Mouse (Mus musculus): ENCODE measurements around the gene Pip4k2a. TPM values are rescaled to one million over a fixed set of nuclear protein-coding genes. Genes with fewer than 3 reads are reported as not detected.

Pip4k2a gene
- polyA plus RNA-seq, 1 experiment from 2014 or later: 12.5 TPM

DNA sequence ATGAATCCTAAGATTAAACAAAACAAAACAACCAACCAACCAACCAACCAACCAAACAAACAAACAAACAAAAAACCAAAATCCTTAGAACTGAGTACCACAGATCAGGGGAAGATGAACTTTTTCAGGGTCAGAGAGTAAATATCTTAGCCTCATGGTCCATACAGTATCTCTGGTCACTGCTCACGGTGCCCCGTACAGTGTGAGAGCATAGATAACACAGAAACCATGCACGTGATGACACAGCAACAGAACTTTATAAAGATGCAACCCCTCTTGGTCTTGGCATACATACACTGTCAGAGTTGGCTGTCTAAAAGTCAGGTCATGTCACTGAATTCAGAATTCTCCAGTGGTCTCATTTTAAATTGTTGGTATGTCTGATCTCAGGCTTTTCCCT, 126.8 kb downstream of the Pip4k2a start:
- 92% methylated on average over 3 of the region's 3 CpGs for WGBS
- Histone ChIP-seq H3K4me1 (replicated peaks) (no peaks in the 10 kb centered on the region), H3K4me2 (no peak overlapping the region), H3K4me3 (no peak overlapping the region), H3K9ac (no peak overlapping the region), H3K27ac (replicated peaks) (no peak overlapping the region), H3K36me3 (no peaks in the 10 kb centered on the region), H3K9me3 (no peaks in the 10 kb centered on the region), H3K27me3 (no peaks in the 10 kb centered on the region)
- no peak for ATAC-seq (ENCODE audit: low FRiP score, low read depth)

DNA sequence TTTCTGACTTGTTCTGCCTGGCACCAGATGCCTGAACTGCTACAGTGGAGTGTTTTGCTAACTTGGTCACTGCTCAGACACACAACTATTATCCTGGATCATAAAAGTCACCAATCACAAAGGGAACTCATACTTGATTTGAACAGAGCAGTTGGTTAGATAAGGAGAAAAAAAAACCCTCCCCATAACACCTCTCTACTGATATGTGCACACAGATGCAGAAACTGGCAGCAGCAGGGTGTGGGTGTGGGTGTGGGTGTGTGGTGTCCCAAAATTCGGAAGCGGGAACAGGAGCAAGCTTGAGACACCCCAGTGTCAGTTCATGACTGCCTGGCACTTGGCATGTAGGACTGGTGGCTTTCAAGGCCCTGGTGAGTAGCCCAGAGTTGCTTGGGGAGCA, 130.9 kb downstream of the Pip4k2a start:
- H3K27ac ChIP-seq (replicated peaks): no peak overlapping the region
- H3K36me3 ChIP-seq: no peaks in the 10 kb centered on the region
- H3K4me2 ChIP-seq: no peak overlapping the region
- 95% methylated on average over 2 of the region's 2 CpGs for WGBS
- H3K9ac ChIP-seq: no peak overlapping the region
- H3K9me3 ChIP-seq: no peaks in the 10 kb centered on the region
- H3K4me3 ChIP-seq: no peak overlapping the region
- no peaks in the 10 kb centered on the region for H3K4me1 ChIP-seq (replicated peaks)
- H3K27me3 ChIP-seq: no peaks in the 10 kb centered on the region
- no peak for ATAC-seq (ENCODE audit: low FRiP score, low read depth)

DNA sequence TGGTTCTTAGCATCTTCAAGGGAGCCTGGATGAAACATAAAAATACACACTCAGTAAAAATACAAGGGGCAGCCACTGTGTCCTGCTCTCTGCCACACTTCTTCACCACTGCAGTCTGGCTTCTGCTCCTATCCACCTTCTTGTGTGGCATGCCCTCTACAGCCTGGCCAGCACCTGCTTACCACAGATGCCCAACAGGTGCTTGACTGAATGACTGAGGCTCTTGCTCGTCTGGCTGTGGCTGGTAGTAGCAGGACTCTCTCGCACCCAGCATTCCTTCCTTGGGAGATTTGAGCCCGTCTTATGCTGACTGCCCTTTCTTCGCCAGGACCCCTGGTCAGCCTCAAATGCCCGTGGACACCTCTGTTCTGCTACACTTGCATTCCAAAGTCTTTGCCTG, 133.2 kb downstream of the Pip4k2a start:
- Histone ChIP-seq H3K36me3 (no peaks in the 10 kb centered on the region), H3K27ac (replicated peaks) (no peak overlapping the region), H3K4me1 (replicated peaks) (peaks cover 9% of the 10 kb centered on the region; the same call in 1 of the 2 replicates), H3K4me2 (no peak overlapping the region), H3K27me3 (no peaks in the 10 kb centered on the region), H3K9ac (no peak overlapping the region), H3K4me3 (no peak overlapping the region), H3K9me3 (no peaks in the 10 kb centered on the region)
- no peak for ATAC-seq (ENCODE audit: low FRiP score, low read depth)
- WGBS: 84% methylated on average over 5 of the region's 5 CpGs

DNA sequence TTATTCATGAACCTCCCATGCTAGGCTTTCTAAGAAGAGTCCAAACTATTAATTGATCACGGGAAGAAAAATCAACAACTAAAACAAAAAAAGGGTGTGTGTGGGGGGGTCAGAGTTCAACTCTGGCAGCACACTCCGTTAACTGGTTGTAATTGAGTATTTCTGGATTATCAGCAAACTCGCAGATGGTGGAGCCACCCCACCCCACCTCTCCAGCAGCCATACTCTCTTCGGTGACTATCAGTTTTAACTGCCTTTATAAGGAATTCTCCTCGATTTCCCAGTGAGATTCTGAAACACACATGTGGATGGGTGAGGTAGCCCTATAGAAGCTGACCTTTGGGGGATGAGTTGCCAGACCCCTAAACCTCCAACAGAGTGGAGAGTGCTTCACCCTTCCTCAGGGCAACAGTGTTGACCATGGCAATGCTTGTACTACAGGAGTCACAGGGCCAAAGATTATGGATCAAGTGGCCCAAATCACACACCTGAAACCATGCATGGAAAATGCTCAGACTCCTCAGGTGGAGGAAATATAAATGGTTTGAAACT, 136.2 kb downstream of the Pip4k2a start:
- Histone ChIP-seq H3K4me3 (no peak overlapping the region), H3K27me3 (no peaks in the 10 kb centered on the region), H3K4me2 (no peak overlapping the region), H3K4me1 (replicated peaks) (peaks cover 9% of the 10 kb centered on the region; the same call in 1 of the 2 replicates), H3K9ac (no peak overlapping the region), H3K36me3 (no peaks in the 10 kb centered on the region), H3K9me3 (no peaks in the 10 kb centered on the region), H3K27ac (replicated peaks) (no peak overlapping the region)
- ATAC-seq (ENCODE audit: low FRiP score, low read depth): no peak
- WGBS: 88% methylated on average over 5 of the region's 5 CpGs

DNA sequence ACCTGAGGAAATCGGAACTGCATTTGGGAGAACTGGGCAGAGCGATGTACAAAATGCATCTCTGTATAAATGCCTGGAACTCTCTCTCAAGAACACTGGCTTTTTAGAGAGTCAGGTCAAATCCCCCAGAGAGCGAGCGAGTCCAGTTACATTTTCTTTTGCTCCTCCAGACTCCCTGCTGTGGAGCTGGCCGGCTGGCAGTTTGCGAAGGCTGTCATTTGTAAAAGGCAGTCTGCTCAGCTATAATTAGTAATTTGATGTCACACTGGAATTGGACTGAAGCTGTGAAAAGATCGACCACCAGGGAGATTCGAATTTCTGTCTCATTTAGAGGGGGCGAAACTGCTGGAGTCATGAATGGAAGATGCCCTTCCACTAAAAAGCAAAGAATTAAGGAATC, 137.2 kb downstream of the Pip4k2a start:
- no peak for ATAC-seq (ENCODE audit: low FRiP score, low read depth)
- Histone ChIP-seq H3K9me3 (no peaks in the 10 kb centered on the region), H3K27ac (replicated peaks) (no peak overlapping the region), H3K4me1 (replicated peaks) (peaks cover 9% of the 10 kb centered on the region; the same call in 1 of the 2 replicates), H3K4me3 (no peak overlapping the region), H3K27me3 (no peaks in the 10 kb centered on the region), H3K36me3 (no peaks in the 10 kb centered on the region), H3K9ac (no peak overlapping the region), H3K4me2 (no peak overlapping the region)
- 21% methylated on average over 9 of the region's 9 CpGs for WGBS

GRCm38 (mm10) chr2:18857952-18858351, 140.0 kb downstream of the Pip4k2a start:
- 88% methylated on average over 3 of the region's 3 CpGs for WGBS
- H3K27me3 ChIP-seq: no peaks in the 10 kb centered on the region

GRCm38 (mm10) chr2:18856461-18856860, 141.5 kb downstream of the Pip4k2a start:
- Histone ChIP-seq H3K9me3 (no peaks in the 10 kb centered on the region), H3K27ac (replicated peaks) (no peak overlapping the region), H3K4me1 (replicated peaks) (peaks cover 9% of the 10 kb centered on the region; the same call in 1 of the 2 replicates), H3K27me3 (no peaks in the 10 kb centered on the region), H3K4me2 (no peak overlapping the region), H3K36me3 (no peaks in the 10 kb centered on the region), H3K9ac (no peak overlapping the region), H3K4me3 (no peak overlapping the region)
- no peak for ATAC-seq (ENCODE audit: low FRiP score, low read depth)
- 45% methylated on average over 13 of the region's 13 CpGs for WGBS

More at GRCm38 (mm10) chr2:18857952-18858351, 140.0 kb downstream of the Pip4k2a start:
- H3K36me3 ChIP-seq: no peaks in the 10 kb centered on the region
- H3K27ac ChIP-seq (replicated peaks): no peak overlapping the region
- no peak overlapping the region for H3K4me2 ChIP-seq
- ATAC-seq (ENCODE audit: low FRiP score, low read depth): no peak
- no peaks in the 10 kb centered on the region for H3K9me3 ChIP-seq
- no peak overlapping the region for H3K4me3 ChIP-seq
- no peak overlapping the region for H3K9ac ChIP-seq
- peaks cover 9% of the 10 kb centered on the region; the same call in 1 of the 2 replicates for H3K4me1 ChIP-seq (replicated peaks)

DNA sequence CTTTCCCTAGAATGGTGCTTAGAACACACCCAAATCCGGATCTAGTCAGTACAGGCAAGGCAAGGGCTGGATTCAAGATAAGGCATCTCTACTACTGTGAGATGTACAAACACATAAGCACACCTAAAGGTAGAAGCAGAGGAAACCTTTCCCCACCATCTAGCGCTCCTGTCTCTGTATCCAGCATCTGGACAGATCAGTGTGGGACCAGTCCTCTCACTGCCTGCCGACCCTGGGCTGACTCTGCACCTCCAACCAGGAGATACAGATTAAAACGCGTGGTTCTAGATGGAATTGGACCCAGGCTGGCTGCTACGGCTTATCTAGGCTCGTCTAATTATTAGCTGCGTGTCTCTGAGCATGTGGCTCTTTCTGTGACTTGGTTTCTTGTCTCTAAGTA, 142.7 kb downstream of the Pip4k2a start:
- WGBS: 82% methylated on average over 8 of the region's 8 CpGs
- H3K9ac ChIP-seq: no peak overlapping the region
- no peak overlapping the region for H3K4me3 ChIP-seq
- H3K36me3 ChIP-seq: no peaks in the 10 kb centered on the region
- no peaks in the 10 kb centered on the region for H3K4me1 ChIP-seq (replicated peaks)
- no peaks in the 10 kb centered on the region for H3K9me3 ChIP-seq
- ATAC-seq (ENCODE audit: low FRiP score, low read depth): no peak
- H3K27ac ChIP-seq (replicated peaks): no peak overlapping the region
- H3K4me2 ChIP-seq: no peak overlapping the region
- H3K27me3 ChIP-seq: no peaks in the 10 kb centered on the region

- H3K9ac ChIP-seq: no peak overlapping the region
- H3K36me3 ChIP-seq: no peaks in the 10 kb centered on the region
- H3K4me3 ChIP-seq: no peak overlapping the region
- no peak overlapping the region for H3K27ac ChIP-seq (replicated peaks)
- no peak for ATAC-seq (ENCODE audit: low FRiP score, low read depth)
- WGBS: 84% methylated on average over 5 of the region's 5 CpGs
- H3K9me3 ChIP-seq: no peaks in the 10 kb centered on the region
- H3K4me1 ChIP-seq (replicated peaks): no peaks in the 10 kb centered on the region
- H3K27me3 ChIP-seq: no peaks in the 10 kb centered on the region
- no peak overlapping the region for H3K4me2 ChIP-seq
These were observed 144.6 kb downstream of the Pip4k2a start for GRCm38 (mm10) chr2:18853345-18853744.

- Histone ChIP-seq H3K4me3 (no peak overlapping the region), H3K36me3 (no peaks in the 10 kb centered on the region; the same call in 1 of the 2 replicates), H3K27ac (replicated peaks) (no peak overlapping the region), H3K4me1 (replicated peaks) (no peaks in the 10 kb centered on the region), H3K27me3 (no peaks in the 10 kb centered on the region), H3K4me2 (no peak overlapping the region), H3K9ac (no peak overlapping the region), H3K9me3 (no peaks in the 10 kb centered on the region)
- WGBS: 42% methylated on average over 8 of the region's 8 CpGs
- ATAC-seq (ENCODE audit: low FRiP score, low read depth): no peak
These were observed 147.3 kb downstream of the Pip4k2a start for GRCm38 (mm10) chr2:18850657-18851056.

GRCm38 (mm10) chr2:18848074-18848629, 149.8 kb downstream of the Pip4k2a start:
- no peak overlapping the region for H3K4me3 ChIP-seq
- WGBS: 58% methylated on average over 5 of the region's 5 CpGs
- H3K36me3 ChIP-seq: no peaks in the 10 kb centered on the region; the same call in 1 of the 2 replicates
- no peaks in the 10 kb centered on the region for H3K27me3 ChIP-seq
- no peak overlapping the region for H3K27ac ChIP-seq (replicated peaks)
- no peak overlapping the region for H3K4me2 ChIP-seq
- ATAC-seq (ENCODE audit: low FRiP score, low read depth): no peak
- no peaks in the 10 kb centered on the region for H3K4me1 ChIP-seq (replicated peaks)
- H3K9ac ChIP-seq: no peak overlapping the region
- H3K9me3 ChIP-seq: no peaks in the 10 kb centered on the region

DNA sequence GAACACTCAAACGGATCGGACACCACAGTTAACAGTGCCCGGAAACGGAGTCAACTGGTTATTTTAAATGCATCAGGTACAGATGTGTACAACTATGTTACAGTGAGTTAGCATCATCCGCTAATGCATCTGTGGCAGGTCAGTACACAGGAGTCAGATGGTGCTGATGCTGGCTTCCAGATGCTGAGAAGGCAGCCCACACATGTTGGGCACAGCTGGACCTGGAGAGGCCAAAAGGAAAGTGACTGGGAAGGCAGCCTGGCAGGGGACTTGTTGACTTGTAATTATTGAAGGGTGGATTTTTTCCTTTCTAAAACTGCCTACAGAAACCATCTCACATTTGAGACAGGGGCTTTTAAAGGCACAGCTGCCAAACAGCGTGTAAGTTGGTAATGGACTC, 155.4 kb downstream of the Pip4k2a start:
- no peak for ATAC-seq (ENCODE audit: low FRiP score, low read depth)
- no peaks in the 10 kb centered on the region for H3K27me3 ChIP-seq
- no peak overlapping the region for H3K27ac ChIP-seq (replicated peaks)
- no peaks in the 10 kb centered on the region for H3K9me3 ChIP-seq
- H3K36me3 ChIP-seq: no peaks in the 10 kb centered on the region; the same call in 1 of the 2 replicates
- H3K4me1 ChIP-seq (replicated peaks): no peaks in the 10 kb centered on the region
- H3K4me2 ChIP-seq: no peak overlapping the region
- WGBS: 93% methylated on average over 6 of the region's 6 CpGs
- H3K4me3 ChIP-seq: no peak overlapping the region
- no peak overlapping the region for H3K9ac ChIP-seq

DNA sequence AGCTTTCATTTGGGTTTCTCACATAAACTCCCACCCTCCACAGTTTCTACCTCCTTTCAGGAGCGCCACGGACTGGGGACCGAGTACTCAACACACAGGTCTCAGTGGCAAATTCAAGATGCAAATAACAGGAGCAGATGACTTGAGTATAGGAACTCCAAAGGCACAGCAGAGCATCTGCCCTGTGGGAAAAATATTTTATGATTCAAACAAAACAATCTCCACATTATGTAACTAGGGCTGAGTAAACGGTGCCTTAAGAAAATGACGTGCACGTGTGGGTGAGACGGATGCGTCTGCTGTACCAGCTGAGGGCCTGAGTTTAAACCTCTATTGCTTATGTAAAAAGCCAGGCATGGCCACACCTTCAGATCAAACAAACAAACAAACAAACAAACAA, 156.9 kb downstream of the Pip4k2a start:
- Histone ChIP-seq H3K4me3 (no peak overlapping the region), H3K36me3 (no peaks in the 10 kb centered on the region; the same call in 1 of the 2 replicates), H3K27me3 (no peaks in the 10 kb centered on the region), H3K27ac (replicated peaks) (no peak overlapping the region), H3K4me1 (replicated peaks) (no peaks in the 10 kb centered on the region), H3K4me2 (no peak overlapping the region), H3K9ac (no peak overlapping the region), H3K9me3 (no peaks in the 10 kb centered on the region)
- 82% methylated on average over 8 of the region's 8 CpGs for WGBS
- no peak for ATAC-seq (ENCODE audit: low FRiP score, low read depth)

All from hindbrain, embryonic 15.5 days (tissue).